Mouse (Mus musculus) neural tube, embryonic 10.5 days (tissue): ENCODE measurements around the gene Tbc1d8.

Experiments
- DNase-seq: peaks from one replicate; pipeline ENCODE4 v3.0.0-alpha.2; 2017; ENCODE audit warnings: low spot score; ENCODE audit errors: extremely low spot score

Gene Tbc1d8

DNA sequence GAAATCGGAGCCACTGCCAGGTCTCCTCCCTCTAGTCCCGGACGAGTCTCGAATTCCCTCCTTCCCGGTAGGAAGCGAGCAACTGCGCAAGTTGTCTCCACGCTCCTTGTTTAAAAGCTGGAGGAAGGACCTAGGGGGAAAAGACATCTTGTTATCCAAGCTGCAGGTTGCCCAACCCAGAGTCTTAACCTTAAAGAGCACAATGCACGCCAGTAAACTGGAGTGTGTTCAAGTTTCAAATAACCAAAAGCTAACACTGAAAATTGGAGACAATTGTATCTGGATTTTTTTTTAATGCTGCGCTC is 293 bp upstream of the Tbc1d8 start:
- no peak for DNase-seq

DNA sequence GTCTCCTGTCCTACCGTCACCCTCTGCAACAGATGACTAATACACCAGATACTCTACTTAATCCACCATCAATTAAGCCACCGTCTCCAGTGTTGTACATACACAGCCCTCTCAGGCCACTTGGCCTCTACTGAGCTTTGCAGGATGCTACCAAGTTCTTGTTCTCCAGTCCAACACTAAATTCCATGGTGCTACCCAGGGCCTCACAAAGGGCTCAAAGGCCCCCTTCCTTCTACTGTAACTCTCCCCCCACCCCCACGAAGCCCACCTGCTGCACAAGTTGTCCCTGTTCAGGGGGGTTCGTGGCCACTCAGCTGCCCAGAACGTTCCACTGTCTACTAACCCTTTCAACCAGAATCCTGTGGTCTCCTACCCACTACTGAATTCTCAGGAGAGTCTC is 1.5 kb downstream of the Tbc1d8 start:
- DNase-seq = no peak

DNA sequence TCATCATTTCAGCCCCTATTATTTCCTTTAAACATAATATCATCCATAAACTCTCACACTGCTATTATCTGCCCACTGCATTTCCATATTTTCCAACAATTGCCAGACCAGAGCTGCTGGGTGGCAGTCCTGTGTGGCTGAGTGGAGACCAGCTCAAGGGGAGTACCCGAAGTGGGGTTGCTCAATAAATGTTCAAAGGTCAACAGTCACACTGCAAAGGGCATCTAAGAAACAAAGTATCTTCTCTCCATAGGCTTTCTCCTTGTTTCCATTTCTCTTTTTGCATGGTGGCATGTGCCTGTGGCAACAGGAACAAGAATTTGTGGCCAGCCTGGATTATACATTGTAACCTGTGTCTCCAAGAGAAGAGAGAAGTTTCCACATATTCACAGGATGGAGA is 2.2 kb downstream of the Tbc1d8 start:
- no peak for DNase-seq

DNA sequence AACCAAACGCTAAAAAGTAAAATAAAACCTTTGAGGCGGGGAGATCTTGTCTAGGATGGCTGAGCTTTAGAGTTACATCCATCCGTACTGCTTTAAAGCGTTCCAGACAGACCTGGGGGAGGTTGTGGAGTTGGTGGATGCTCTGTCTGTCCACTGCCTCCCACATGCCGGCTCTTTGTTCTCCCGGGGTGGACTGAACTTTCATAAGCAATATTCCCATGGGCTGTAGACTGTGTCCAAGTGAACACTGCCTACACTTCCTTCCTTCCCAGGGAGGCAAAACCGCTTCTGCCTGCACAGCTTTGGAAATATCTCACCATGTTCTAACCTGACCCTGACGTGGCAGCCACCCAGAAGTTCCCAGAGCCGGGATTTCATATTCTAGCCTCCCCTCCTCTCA is 4.0 kb downstream of the Tbc1d8 start:
- DNase-seq = no peak

DNA sequence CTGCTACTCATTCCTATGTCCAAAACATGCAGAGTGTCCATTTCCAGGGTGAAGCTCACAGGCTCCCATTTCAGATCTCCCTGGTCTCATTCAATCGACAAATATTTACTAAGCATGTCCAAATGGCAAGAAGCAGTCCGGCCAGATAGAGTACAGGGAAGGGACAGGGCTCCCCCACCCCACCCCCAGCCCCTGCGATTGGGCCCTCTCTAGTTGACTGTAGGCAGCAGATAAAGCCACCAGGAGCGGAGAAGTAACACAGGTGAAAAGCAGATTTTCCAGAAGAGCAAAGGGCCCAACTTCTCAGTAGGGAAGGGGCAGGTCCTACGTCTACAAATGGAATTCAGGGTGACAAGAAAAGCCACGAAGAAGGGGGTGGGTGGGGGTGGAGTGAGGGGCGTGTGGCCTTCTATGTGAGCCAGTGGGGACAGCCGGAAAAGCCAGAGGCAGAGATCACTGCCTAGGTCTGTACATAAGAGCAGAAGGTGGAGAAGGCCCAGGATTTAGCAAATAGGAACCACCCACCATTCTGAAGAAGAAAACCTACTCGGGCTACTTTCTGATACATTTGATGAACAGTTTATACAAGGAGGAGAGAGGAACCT is 7.2 kb downstream of the Tbc1d8 start:
- DNase-seq = no peak

DNA sequence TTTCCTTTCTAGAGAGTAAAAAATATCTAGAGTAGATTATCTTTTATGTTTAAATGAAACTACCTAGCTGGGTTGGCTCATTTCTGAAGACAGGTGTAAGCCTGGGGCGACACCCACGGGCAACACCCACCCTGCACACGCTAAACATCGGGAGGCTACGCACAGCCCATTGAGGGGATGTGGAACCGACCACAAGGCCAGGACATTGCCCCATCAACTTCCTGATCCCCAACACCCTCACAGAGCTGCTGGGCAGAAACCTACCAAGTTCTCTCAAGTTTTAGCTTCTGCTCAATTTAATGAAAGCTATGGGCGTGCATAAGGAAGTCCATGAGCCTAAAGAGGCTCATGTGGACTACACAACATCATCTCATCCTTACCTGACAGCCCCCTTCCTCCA is 9.6 kb downstream of the Tbc1d8 start:
- no peak for DNase-seq

DNA sequence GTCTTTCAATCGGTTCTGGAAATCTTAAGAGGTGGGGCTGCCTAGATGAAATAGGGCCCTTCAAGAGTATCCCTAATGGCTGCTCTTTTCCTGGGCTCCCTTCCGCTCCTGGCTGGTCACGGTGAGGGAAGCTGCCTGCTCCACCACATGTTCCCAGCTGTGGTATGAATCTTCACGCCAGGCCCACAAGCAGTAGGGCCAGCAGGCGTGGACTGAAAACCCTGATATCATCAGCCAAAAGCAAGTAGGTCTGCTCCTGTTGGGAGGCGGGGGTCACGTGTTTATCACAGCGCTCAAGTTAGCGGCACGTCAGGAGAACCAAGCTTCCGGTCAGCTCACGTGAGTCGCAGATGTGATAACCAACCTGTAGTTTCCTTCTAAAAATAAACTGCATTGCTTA is 12.0 kb downstream of the Tbc1d8 start:
- DNase-seq = no peak

DNA sequence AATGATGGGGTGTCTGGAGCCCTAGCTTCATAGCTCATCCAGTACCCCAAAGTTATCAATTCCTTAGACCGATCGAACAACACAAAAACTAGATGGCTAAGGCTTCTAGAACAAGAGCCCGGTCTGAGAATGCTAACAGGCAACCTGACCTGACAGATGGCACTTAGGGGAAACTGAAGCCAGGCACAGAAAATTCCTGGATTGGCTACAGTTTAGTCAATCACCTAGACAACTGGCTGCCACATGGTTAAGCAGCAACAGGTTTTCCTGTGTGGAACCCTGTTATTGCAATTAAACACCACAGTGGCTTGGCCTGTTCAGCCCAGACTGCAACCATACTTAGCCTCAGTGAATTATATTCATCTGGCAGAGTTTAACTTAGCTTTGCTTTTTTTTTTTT is 13.8 kb downstream of the Tbc1d8 start:
- DNase-seq = no peak

DNA sequence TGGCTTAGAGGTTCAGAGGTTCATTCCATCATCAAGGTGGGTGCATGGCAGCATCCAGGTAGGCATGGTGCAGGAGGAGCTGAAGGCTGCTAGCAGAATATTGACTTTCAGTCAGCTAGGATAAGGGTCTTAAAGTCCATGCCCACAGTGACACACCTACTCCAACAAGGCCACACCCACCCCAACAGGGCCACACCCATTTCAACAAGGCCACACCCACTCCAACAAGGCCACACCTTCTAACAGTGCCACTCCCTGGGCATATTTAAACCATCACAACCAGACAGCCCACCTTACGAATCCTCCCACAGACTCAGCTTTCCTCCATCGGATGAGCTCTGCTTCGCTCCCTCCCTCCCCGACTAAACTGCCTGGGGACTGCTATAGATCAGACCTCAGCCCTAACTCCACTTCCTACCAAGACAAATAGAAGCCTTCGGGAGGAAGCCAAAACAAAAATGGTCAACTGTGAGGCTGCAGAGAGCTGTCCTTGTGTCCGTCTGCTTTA is 15.6 kb downstream of the Tbc1d8 start:
- DNase-seq = no peak

DNA sequence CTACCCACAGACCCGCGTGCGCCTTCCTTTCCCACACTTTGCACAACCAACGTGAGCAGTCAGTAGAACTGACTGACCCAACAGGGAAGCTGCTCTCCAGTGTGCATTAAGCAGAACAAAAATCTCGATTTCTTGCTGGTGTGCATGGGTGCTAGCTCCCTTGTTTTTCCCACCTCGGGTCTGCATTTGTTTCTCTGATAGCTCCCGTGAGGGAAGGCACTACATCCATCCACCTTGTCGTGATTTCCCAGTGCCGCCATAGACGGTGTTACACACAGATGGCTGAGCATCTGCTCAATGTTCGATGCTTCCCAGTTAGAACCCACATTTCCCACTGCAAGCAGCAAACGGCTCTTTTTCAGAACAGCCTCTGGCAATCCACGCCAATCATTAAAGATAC is 16.5 kb downstream of the Tbc1d8 start:
- no peak for DNase-seq

DNA sequence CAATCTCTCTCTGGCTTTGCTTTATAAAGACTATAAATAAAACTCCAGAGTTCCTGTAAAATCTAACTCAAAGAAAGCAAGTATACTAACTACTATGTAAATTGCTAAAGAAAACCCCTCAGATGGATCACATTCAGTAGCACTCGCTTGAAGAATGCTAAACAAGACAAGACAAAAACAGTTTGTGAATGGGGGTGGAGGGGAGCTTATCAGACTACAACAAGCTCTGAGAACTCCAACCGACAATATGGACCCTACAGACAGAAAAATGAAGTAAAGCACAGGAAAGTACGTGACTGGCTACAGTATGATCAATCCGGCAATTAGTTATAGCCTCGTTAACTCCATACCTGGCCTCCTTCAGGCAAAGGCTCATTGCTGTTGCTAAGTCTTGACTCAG is 18.1 kb downstream of the Tbc1d8 start:
- no peak for DNase-seq

DNA sequence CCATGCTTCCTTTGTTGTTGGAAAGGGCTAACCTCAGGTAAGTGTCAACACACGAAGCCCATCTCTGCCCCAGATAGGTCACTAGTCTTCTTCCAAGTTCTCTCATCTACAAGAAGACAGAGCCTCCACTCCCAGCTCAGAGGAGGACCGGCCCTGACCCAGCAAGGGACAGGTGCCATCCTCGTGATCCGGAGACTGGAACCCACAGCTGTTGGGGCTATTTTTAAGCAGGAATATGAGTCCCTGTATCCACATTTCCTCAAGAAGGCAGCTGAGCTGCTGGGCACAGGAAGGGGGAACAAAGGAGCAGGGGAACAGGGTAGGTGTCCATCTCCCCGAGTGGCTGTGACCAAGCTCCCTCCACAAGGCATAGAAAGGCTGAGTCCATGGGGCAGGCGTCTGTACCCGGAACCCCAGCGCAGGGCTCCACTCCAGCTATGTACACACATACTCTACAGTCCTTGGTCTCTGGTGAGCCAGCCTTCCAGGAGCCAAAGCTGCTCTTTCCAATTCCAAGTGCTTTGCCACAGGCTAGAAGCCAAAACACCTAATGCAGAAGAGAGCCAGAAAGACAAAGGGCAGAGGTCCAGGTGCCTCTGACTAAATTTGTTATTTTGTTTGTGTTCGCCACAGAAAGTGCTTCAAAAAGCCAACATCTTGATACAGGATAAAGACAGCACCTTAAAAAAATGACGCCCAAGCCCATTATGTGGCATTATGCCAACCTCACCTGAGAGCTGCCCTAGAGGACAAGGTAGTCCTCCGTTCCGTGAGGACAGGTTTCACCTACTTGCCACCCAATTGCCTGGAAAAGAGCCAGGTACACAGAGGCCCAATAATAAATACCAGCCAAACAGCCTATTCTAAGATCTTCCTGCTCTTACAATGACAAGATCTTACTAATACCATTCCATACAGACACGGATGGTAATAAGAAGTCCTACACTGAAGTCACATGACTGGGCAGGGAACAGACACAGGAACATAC is 20.4 kb downstream of the Tbc1d8 start:
- DNase-seq = no peak

DNA sequence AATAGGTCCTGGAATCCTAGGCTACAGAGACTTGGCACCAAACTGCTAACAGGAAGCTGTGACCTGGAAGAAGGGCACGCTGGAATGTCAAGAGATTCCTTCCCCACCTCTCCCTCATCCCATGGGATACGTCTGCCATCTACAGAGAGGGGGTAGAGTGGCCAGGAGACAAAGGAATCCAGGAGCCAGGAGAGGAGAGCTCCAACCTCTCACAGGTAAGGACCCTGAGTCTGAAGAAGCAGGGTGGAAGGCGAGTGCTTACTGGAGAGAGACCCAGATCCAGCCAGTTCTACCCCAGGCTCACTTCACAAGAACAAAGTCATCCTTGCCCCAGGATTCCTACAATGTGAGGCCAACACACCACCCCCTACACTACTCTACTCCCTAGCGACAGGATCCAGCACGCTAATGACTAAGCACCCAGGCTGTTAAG is 22.1 kb downstream of the Tbc1d8 start:
- DNase-seq = no peak

DNA sequence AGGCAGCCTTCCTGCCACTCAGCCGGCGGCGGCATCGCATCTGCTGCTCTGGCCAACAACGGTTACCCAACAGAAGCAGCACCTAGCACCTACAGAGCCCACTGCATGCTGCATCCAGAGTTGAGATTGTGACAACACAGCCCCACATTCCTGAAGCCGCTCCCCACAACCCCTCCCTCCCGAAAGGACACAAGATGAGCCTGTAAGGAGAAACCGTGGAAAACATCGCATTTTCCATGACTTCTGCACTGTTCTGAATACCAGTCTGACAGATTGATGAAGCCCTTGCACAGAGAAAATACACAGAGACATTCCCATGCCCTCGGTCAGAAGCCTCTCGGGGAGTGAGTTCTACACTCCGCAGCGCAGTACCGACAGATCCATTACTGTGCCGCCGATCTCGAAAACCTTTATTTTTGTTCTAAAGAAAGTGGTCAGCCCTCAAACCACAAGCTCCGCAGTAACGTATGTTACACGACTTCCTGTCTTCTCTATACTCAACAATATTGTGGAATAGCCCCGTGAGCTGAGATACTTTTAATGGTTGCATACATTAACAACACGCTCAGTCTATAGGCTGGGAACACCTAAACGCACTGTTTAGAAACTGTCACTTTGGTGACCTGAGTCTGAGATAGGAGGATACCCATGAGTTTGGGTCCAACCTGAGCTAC is 23.1 kb downstream of the Tbc1d8 start:
- DNase-seq = no peak

DNA sequence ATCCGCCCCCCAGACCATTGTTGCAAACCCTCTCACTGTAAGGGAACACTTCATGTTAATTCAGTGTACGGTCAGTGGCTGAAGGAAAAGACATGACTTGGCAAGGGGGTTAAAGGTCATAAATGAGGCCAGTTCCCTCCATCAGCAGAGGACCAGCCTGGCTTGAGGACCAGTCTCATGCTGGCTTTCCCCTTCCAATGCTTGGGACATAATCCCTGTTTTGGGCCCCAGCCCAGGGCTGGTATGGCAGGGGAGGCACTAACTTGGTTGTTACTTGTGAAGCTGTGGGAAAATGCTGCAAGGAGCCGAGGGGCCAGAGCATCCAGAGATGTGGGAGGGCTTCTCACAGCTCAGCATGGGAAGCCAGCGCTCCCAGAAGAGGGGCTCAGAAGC is 23.8 kb downstream of the Tbc1d8 start:
- DNase-seq = no peak

DNA sequence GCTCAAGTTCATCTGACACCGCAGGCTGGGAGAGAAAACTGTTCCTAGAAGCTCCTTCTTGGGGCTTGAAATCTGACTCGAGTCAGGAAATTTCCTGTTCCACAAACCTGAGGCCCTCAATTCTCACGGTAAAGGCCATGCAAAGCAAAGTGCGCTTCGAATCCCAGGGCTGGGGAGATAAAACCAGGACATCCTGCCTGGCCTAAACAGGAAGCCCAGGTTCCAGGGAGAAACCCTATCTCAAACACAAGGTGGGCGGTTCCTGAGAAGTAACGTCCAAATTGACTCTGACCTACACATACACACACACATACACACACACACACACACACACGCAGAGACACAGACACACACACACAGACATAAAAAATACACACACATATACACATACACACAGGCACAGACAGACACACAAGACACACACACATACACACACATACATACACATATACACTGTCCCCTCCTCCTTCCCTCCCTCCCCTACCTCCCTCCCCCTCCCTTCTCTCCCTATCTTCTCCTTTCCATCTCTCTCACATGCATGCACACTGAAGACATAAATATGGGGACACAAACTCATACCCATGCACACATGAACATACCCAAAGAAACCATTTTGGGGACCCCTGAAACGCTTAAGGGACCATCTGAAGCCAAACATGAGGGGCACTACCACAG is 24.3 kb downstream of the Tbc1d8 start:
- DNase-seq = no peak

DNA sequence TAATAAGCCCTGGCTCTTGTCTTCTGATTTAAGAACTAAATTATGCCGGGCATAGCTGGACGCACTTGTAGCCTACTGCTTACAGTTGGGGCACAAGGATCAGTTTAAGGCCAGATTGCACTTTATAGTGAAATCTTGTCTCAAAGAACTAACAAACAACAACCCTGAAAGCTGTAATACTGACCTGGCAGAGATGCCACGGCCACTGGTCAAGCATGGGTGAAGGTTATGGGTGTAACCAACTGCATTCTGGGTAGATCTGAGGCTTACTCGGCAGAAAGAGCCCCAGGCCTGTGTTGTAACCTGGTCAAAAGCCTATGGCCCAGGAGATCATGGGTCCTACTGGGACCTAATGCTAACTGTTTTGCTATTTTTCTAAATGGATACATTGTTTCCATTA is 26.4 kb downstream of the Tbc1d8 start:
- DNase-seq = no peak

DNA sequence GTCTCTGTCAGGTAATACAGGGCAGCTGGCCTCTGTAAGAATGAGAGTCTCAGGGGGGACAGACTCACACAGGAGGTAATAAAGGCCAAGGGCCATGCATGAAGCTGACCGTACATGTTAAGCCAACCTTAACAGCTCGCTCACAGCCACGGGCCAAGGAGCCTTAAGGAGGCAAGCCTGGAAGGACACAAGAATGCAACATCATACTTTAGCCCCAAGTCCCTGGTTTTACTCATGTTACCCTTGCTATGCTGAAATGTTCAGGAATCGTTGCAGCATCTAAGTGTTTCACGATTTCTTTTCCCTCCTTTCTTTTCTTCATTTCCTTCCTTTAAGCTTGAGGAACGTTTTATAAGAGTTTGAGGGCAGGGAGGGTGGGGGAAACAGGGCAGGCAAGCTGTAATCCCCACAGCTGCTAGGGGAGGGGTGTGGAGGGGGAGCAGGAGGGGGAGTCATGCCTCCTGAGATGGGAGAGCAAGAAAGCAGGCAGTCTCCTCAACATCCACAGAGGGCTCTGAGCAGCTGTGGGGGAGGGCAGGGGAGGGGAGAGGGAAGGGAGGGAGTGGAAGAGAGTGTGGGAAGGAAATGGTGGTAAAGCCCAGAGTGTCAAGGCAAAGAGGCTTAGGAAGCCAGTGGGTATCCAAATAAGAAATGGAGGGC is 28.4 kb downstream of the Tbc1d8 start:
- DNase-seq = no peak

DNA sequence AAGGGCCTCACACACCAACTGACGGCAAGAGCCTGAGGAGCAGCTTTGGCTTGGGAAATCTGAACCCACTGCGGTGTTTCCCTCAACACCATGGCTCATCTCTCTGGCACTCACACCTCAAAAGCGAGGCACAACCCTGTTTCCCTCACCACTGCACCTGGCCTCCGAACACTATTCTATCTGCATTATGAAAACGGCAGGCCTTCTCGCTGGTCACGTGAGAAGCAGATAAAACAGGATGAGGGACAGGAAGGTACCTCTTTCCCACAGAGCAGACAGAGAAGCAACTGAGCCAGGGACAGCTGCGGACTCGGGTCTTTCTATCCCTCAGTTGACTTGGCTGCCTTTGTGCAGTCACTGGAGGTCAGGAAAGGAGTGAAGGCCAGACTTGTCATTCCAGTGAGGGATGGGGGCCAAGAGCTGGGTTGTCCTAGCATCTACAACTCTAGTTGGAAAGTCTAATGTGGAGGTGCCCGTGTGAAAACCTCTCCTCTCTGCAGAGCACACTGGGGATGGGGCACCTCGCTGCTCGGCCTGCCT is 29.2 kb downstream of the Tbc1d8 start:
- no peak for DNase-seq

DNA sequence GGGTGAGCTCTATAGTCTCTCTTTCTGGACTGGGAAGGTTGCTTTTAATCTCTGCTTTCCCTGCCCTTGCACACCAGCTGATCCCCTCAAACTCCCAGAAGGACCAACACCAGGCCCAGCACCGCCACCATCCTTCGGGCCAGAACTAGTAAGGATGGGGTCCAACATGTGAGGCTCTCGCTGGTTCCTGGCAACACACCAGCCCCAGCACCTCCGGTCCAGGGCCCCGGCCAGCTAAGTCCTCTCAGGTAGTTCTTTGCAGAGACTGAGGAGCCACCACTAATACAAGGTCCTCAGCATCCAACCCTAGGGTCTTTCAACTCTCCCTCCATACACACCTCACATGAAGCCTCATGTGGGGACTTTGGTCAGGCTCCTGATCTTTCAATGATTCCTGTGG is 29.7 kb downstream of the Tbc1d8 start:
- no peak for DNase-seq

DNA sequence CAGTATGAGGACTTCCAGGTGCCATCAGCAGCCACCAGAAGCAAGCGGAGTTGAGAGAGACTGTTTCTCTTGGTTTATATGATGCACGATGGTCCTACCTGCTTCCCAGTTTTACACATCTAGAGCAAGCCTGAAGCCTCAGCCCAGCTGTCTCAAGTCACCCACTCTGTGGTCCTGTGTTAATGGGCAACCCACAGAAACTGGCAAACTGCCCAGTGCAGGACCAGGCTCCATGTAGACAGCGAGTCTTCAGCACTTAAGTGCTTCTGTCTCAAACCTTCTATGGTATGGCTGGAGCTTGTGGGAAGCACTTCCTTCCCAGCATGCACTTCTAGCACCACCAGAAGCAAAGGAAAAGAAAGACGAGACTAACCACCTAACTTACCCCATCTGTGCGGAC is 30.3 kb downstream of the Tbc1d8 start:
- DNase-seq = no peak
